ENCODE assay signal across 8 mouse cellular contexts in genomic region chr5:101968153-101968851, GRCm38 (mm10).
DNase-seq lines count a peak whose midpoint lies in the region; ATAC-seq and TF ChIP-seq lines count a peak whose summit lies in the region.

No protein-coding gene starts in this region.

- H3K36me3 ChIP-seq in liver, adult 2 months (ENCODE audit: control insufficient read depth, insufficient read depth, low read length): no peaks in the 10 kb centered on the region
- peaks cover 6% of the 10 kb centered on the region; the same call in 1 of the 2 replicates for H3K36me3 ChIP-seq in heart, embryonic 12.5 days

- no peak for TF ChIP-seq CTCF in liver, adult 2 months (IDR thresholded peaks at IDR 0.05; ENCODE audit: low read depth, low read length)

- ATAC-seq in heart, embryonic 12.5 days (ENCODE audit: insufficient number of reproducible peaks, low FRiP score): peak; percentile 72
- peak; percentile 92 for ATAC-seq in megakaryocyte progenitor cell, adult 5-6 weeks (replicated peaks; ENCODE audit: poor library complexity)

- no peaks in the 10 kb centered on the region for H3K27me3 ChIP-seq in liver, adult 2 months (ENCODE audit: control insufficient read depth, insufficient read depth, low read length)
- no peaks in the 10 kb centered on the region for H3K27me3 ChIP-seq in heart, embryonic 12.5 days (replicated peaks)

- peaks cover 9% of the 10 kb centered on the region for H3K79me2 ChIP-seq in liver, adult 2 months (ENCODE audit: control insufficient read depth, insufficient read depth, low read length)

- no peak overlapping the region for H3K4me3 ChIP-seq in liver, adult 2 months (ENCODE audit: insufficient read depth, low read depth, low read length)
- no peak overlapping the region for H3K4me3 ChIP-seq in heart, embryonic 12.5 days

- peak overlapping the region; percentile 6; the same call in 1 of the 2 replicates for H3K4me2 ChIP-seq in heart, embryonic 12.5 days

- peaks cover 8% of the 10 kb centered on the region for H3K4me1 ChIP-seq in liver, adult 2 months (ENCODE audit: control insufficient read depth, insufficient read depth, low read length)
- peaks cover 28% of the 10 kb centered on the region for H3K4me1 ChIP-seq in heart, embryonic 12.5 days (replicated peaks)

- no peak overlapping the region for H3K9ac ChIP-seq in liver, adult 2 months (ENCODE audit: low read depth, low read length)
- H3K9ac ChIP-seq in heart, embryonic 12.5 days: no peak overlapping the region

- H3K9me3 ChIP-seq in heart, embryonic 12.5 days (replicated peaks): no peaks in the 10 kb centered on the region

- DNase-seq in liver, adult 2 months (ENCODE audit: extremely low read depth, low read depth, low spot score): peak; percentile 85
- DNase-seq in liver: no peak
- DNase-seq in kidney, postnatal 36 days: peak; percentile 57 to 60
- no peak for DNase-seq in Muller cell, postnatal 12 days (ENCODE audit: inconsistent ontology term)
- DNase-seq in frontal cortex, postnatal 10 days (ENCODE audit: low spot score in 2 of 2): no peak
- no peak for DNase-seq in natural killer cell, adult 2 months (ENCODE audit: low spot score in 2 of 2)

- TF ChIP-seq POLR2A in liver, adult 2 months (IDR thresholded peaks at IDR 0.05; ENCODE audit: extremely low read depth, insufficient read depth, low read length): no peak

- WGBS in liver, adult 2 months: 25% methylated on average over 12 of the region's 12 CpGs
- 45% methylated on average over 12 of the region's 12 CpGs for WGBS in heart, embryonic 12.5 days

- peak overlapping the region; percentile 60 for H3K27ac ChIP-seq in liver, adult 2 months (replicated peaks; ENCODE audit: insufficient read depth, low read depth, low read length)
- H3K27ac ChIP-seq in heart, embryonic 12.5 days (ENCODE audit: poor library complexity, severe bottlenecking): peak overlapping the region; percentile 88

Comparison
In these comparisons a context has a peak if more than half of its experiments do, and no peak if none do; other contexts are left out.
1. DNase-seq: peak in liver, adult 2 months (single experiment) and kidney, postnatal 36 days (2 of 2); none in liver (single experiment), Muller cell, postnatal 12 days (single experiment), frontal cortex, postnatal 10 days (0 of 2) and natural killer cell, adult 2 months (0 of 2).